Mouse (Mus musculus) heart, adult 11 months (tissue): ENCODE measurements around the gene Nucb1.
"Not testable (repeated sequence)": the region's sequence is repeated elsewhere in the genome, so short reads cannot be mapped to it uniquely, and the experiment has no call there.

Experiments used
- DNase-seq: peaks from one replicate; pipeline ENCODE4 v3.0.0; 2022

Nucb1 gene

GRCm38 (mm10) chr7:45509912-45510787 is at the start of gene Nucb1:
TSS of gene Nucb1 (minus strand) at chr7:45510406.
- peak; percentile 99 for DNase-seq

GRCm38 (mm10) chr7:45558907-45559306 is 48.7 kb upstream of the Nucb1 start:
- no peak for DNase-seq

GRCm38 (mm10) chr7:45555787-45556186 is 45.6 kb upstream of the Nucb1 start:
- DNase-seq: peak; percentile 94

- no peak for DNase-seq
Observed at GRCm38 (mm10) chr7:45554744-45555143, 44.5 kb upstream of the Nucb1 start, which contains the start of gene Hsd17b14. TSS of gene Hsd17b14 (plus strand) at chr7:45554893.

GRCm38 (mm10) chr7:45553990-45554389 is 43.8 kb upstream of the Nucb1 start:
- DNase-seq: no peak

GRCm38 (mm10) chr7:45553519-45553918 is 43.3 kb upstream of the Nucb1 start:
- DNase-seq: no peak

GRCm38 (mm10) chr7:45551512-45551883 is 41.3 kb upstream of the Nucb1 start:
- DNase-seq: no peak

- no peak for DNase-seq
Observed at GRCm38 (mm10) chr7:45550821-45551511, 40.8 kb upstream of the Nucb1 start.

GRCm38 (mm10) chr7:45549641-45550436 is 39.6 kb upstream of the Nucb1 start:
- no peak for DNase-seq

- no peak for DNase-seq
Observed at GRCm38 (mm10) chr7:45544525-45544924, 34.3 kb upstream of the Nucb1 start.

- DNase-seq: no peak
Observed at GRCm38 (mm10) chr7:45540213-45540612, 30.0 kb upstream of the Nucb1 start.

GRCm38 (mm10) chr7:45539095-45539494 is 28.9 kb upstream of the Nucb1 start:
- no peak for DNase-seq

GRCm38 (mm10) chr7:45538163-45539041 is 28.2 kb upstream of the Nucb1 start:
- DNase-seq: peak; percentile 96

- DNase-seq: peak; percentile 93
Observed at GRCm38 (mm10) chr7:45537602-45538001, 27.4 kb upstream of the Nucb1 start.

GRCm38 (mm10) chr7:45535676-45536075 is 25.5 kb upstream of the Nucb1 start:
- no peak for DNase-seq

GRCm38 (mm10) chr7:45530643-45531042 is 20.4 kb upstream of the Nucb1 start:
- peak; percentile 95 for DNase-seq

GRCm38 (mm10) chr7:45529461-45529860 is 19.3 kb upstream of the Nucb1 start:
- DNase-seq: peak; percentile 97

- not testable (repeated sequence) for DNase-seq
Observed at GRCm38 (mm10) chr7:45527169-45527568, 17.0 kb upstream of the Nucb1 start.

GRCm38 (mm10) chr7:45526474-45527120 is 16.4 kb upstream of the Nucb1 start:
- peak; percentile 94 for DNase-seq

- DNase-seq: peak; percentile 100
Observed at GRCm38 (mm10) chr7:45525809-45526473, 15.7 kb upstream of the Nucb1 start, which contains the start of the genes Ppp1r15a and Plekha4. TSS of gene Ppp1r15a (minus strand) at chr7:45526268. TSS of gene Plekha4 (plus strand) at chr7:45526330.
